Mouse (Mus musculus): ENCODE data around the gene Runx3. TPM values are rescaled to one million over a fixed set of nuclear protein-coding genes. Genes with fewer than 3 reads are reported as not detected.

Runx3 gene
- polyA plus RNA-seq, 1 experiment from 2014 or later: 0.83 TPM

DNA sequence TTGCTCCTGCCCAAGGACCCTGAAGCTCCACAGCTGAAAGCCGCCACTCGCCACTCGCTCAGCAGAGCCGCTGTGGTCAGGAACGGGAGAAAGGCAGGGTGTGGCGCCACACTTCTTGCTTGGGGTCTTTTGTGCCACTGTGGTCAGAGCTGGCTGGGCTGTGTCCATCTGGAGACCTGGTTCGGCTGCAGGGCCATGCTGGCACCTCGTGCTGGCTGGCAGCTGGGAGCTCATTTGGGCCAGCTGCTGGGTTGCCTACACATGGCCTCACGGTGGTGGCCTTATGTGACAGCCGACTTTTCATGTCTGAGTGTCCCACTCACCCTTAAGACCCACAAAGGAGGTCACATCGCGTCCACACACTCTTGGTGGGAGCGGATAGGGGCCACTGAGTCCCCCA is 29.8 kb upstream of the Runx3 start:
- no peak for DNase-seq
- no peak overlapping the region for H3K4me3 ChIP-seq (replicated peaks)
- H3K9me3 ChIP-seq (replicated peaks): no peaks in the 10 kb centered on the region
- no peak overlapping the region for H3K9ac ChIP-seq
- H3K27me3 ChIP-seq: peaks cover 7% of the 10 kb centered on the region; the same call in 1 of the 2 replicates
- H3K4me2 ChIP-seq: no peak overlapping the region
- no peak overlapping the region for H3K27ac ChIP-seq
- no peak for ATAC-seq (ENCODE audit: low read depth)
- WGBS (ENCODE audit: insufficient replicate concordance): 55% methylated on average over 13 of the region's 13 CpGs
- no peaks in the 10 kb centered on the region for H3K36me3 ChIP-seq
- no peaks in the 10 kb centered on the region for H3K4me1 ChIP-seq (replicated peaks)

GRCm38 (mm10) chr4:135092871-135093270 is 27.6 kb upstream of the Runx3 start:
- H3K27ac ChIP-seq: no peak overlapping the region
- DNase-seq: no peak
- WGBS (ENCODE audit: insufficient replicate concordance): 57% methylated on average over 3 of the region's 3 CpGs

DNA sequence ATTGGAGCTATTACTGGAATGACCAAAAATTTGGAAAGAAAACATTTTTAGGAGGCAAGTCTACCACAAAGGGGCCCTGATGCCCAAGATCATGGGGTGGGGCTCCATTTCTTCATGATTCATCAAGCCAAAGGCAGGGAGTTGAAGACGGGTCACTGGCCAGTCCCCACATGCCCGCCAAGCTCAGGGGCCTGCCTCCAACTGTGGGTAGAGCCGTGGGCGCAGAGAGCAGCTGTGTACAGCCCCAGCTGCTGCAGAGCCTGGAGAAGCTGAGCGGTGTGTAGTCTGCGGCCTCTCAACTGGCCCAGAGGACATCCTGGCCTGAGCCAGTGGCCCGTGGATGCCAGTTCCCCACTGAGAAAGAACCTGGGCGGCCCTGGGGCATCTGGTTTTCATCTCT is 24.8 kb upstream of the Runx3 start:
- Histone ChIP-seq H3K4me1 (replicated peaks) (no peaks in the 10 kb centered on the region), H3K4me2 (no peak overlapping the region), H3K27me3 (peaks cover under 1% of the 10 kb centered on the region; the same call in 1 of the 2 replicates), H3K9me3 (replicated peaks) (no peaks in the 10 kb centered on the region), H3K9ac (no peak overlapping the region), H3K36me3 (no peaks in the 10 kb centered on the region), H3K4me3 (replicated peaks) (no peak overlapping the region), H3K27ac (no peak overlapping the region)
- DNase-seq (no peak), ATAC-seq (ENCODE audit: low read depth) (no peak)
- WGBS (ENCODE audit: insufficient replicate concordance): 59% methylated on average over 8 of the region's 8 CpGs

More at GRCm38 (mm10) chr4:135092871-135093270, 27.6 kb upstream of the Runx3 start:
- ATAC-seq (ENCODE audit: low read depth): no peak
- Histone ChIP-seq H3K9ac (no peak overlapping the region), H3K9me3 (replicated peaks) (no peaks in the 10 kb centered on the region), H3K4me3 (replicated peaks) (no peak overlapping the region), H3K36me3 (no peaks in the 10 kb centered on the region), H3K27me3 (peaks cover 7% of the 10 kb centered on the region; the same call in 1 of the 2 replicates), H3K4me1 (replicated peaks) (no peaks in the 10 kb centered on the region), H3K4me2 (no peak overlapping the region)

GRCm38 (mm10) chr4:135097910-135098891 is 22.3 kb upstream of the Runx3 start:
- no peaks in the 10 kb centered on the region for H3K36me3 ChIP-seq
- no peak overlapping the region for H3K9ac ChIP-seq
- H3K4me3 ChIP-seq (replicated peaks): no peak overlapping the region
- no peaks in the 10 kb centered on the region; the same call in 1 of the 2 replicates for H3K4me1 ChIP-seq (replicated peaks)
- peaks cover 12% of the 10 kb centered on the region for H3K27me3 ChIP-seq
- DNase-seq (no peak), ATAC-seq (ENCODE audit: low read depth) (no peak)
- no peaks in the 10 kb centered on the region for H3K9me3 ChIP-seq (replicated peaks)
- H3K27ac ChIP-seq: no peak overlapping the region
- WGBS (ENCODE audit: insufficient replicate concordance): 48% methylated on average over 17 of the region's 17 CpGs
- no peak overlapping the region for H3K4me2 ChIP-seq

- no peak overlapping the region for H3K4me3 ChIP-seq (replicated peaks)
- H3K4me2 ChIP-seq: no peak overlapping the region
- WGBS (ENCODE audit: insufficient replicate concordance): 42% methylated on average over 13 of the region's 13 CpGs
- no peak overlapping the region for H3K9ac ChIP-seq
- no peak for ATAC-seq (ENCODE audit: low read depth)
- no peaks in the 10 kb centered on the region for H3K36me3 ChIP-seq
- H3K27ac ChIP-seq: no peak overlapping the region
- no peaks in the 10 kb centered on the region; the same call in 1 of the 2 replicates for H3K4me1 ChIP-seq (replicated peaks)
- DNase-seq: no peak
- H3K27me3 ChIP-seq: peaks cover 29% of the 10 kb centered on the region
- no peaks in the 10 kb centered on the region for H3K9me3 ChIP-seq (replicated peaks)
Observed at GRCm38 (mm10) chr4:135102019-135102740, 18.3 kb upstream of the Runx3 start.

DNA sequence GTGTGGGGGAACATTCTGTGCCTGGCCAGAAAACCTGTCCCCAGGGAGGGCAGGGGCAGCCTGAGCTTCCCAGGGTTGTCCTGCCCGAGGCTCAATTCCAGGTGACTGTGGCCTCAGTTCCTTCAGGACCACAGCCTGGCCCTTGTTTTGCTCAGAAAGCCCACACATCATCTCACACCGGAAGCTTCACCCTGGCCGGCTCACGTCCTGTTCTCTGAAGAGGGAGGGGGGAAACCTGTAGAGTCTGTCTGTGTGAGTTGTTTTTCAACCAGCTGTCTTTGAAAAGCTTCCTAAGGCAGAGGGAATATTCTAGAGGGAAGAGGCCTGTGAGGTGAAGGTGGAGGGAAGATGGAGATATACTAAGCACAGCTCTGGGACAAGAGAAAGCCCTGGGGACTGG is 17.7 kb upstream of the Runx3 start:
- DNase-seq (no peak), ATAC-seq (ENCODE audit: low read depth) (no peak)
- Histone ChIP-seq H3K36me3 (no peaks in the 10 kb centered on the region), H3K9me3 (replicated peaks) (no peaks in the 10 kb centered on the region), H3K27me3 (peaks cover 29% of the 10 kb centered on the region), H3K9ac (no peak overlapping the region), H3K4me3 (replicated peaks) (no peak overlapping the region), H3K27ac (no peak overlapping the region), H3K4me1 (replicated peaks) (no peaks in the 10 kb centered on the region; the same call in 1 of the 2 replicates), H3K4me2 (no peak overlapping the region)
- WGBS (ENCODE audit: insufficient replicate concordance): 20% methylated on average over 4 of the region's 4 CpGs

DNA sequence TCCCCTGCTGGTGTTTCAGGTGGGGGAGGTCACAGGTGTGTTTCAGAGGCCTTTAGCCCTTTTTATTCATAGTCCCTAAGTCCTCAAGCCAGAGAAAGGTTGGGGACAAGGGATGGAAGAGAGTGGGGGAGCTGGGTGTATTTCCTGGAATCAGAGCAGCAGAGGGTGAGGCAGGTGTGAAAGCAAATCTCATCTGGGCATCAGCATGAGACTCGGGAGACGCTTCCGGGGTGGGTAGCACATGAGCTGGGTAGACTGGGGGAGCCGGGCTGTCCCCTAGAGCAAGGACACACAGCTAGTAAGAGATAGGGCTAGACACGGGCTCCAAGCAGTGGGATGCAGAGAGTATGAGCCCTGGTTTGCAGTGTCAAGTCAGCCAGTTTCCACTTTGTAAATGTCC is 16.7 kb upstream of the Runx3 start:
- DNase-seq: no peak
- Histone ChIP-seq H3K4me1 (replicated peaks) (no peaks in the 10 kb centered on the region; the same call in 1 of the 2 replicates), H3K4me3 (replicated peaks) (no peak overlapping the region), H3K9me3 (replicated peaks) (no peaks in the 10 kb centered on the region), H3K9ac (no peak overlapping the region), H3K27ac (no peak overlapping the region), H3K36me3 (no peaks in the 10 kb centered on the region), H3K27me3 (peaks cover 34% of the 10 kb centered on the region), H3K4me2 (no peak overlapping the region)
- ATAC-seq (ENCODE audit: low read depth): no peak
- 27% methylated on average over 5 of the region's 5 CpGs for WGBS (ENCODE audit: insufficient replicate concordance)

DNA sequence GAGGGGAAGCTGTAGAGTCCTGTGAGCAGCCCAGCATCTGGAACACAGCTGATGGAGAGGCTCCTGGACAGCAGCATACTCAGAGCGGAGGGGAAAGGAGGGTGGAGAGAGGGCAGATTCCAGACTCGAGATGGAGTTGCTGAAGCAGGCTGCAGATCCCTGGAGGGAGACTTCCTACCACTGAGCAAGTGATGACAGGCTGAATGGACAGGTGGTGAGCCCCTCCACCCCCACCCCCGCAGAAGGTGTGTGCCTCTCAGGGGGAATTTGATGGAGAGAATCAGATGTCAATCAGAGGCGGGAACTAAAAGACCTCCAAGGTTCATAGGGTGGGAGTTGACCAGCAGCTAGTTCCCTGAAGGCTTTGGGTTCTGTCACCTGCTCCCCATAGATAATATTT is 13.5 kb upstream of the Runx3 start:
- WGBS (ENCODE audit: insufficient replicate concordance): 48% methylated on average over 4 of the region's 4 CpGs
- no peaks in the 10 kb centered on the region for H3K36me3 ChIP-seq
- ATAC-seq (ENCODE audit: low read depth) (no peak), DNase-seq (no peak)
- H3K9ac ChIP-seq: no peak overlapping the region
- peaks cover 43% of the 10 kb centered on the region for H3K27me3 ChIP-seq
- H3K4me2 ChIP-seq: no peak overlapping the region
- H3K27ac ChIP-seq: no peak overlapping the region
- H3K4me3 ChIP-seq (replicated peaks): no peak overlapping the region
- peaks cover 2% of the 10 kb centered on the region; the same call in 1 of the 2 replicates for H3K9me3 ChIP-seq (replicated peaks)
- no peaks in the 10 kb centered on the region; the same call in 1 of the 2 replicates for H3K4me1 ChIP-seq (replicated peaks)

DNA sequence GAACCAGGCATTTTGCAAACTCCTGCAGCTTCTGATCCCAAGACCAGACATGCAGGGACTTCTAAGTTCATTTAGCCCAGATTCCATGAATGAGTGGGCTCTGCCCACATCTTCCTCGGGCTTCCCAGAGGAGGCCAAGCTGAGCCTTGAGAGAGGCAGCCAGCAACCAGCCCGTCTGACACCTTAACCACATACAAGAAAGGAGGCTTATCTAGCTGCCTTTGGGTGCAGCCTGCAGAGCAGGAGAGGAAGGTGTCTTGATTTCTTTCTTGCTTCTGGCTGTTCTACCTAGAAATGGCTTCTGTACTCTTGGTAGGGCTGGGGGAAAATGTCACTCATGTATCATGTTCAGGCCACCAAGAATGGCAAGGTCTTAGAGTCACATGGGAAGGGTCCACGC is 11.8 kb upstream of the Runx3 start:
- Histone ChIP-seq H3K4me1 (replicated peaks) (no peaks in the 10 kb centered on the region), H3K27me3 (peaks cover 31% of the 10 kb centered on the region; the same call in 1 of the 2 replicates), H3K9me3 (replicated peaks) (peaks cover 5% of the 10 kb centered on the region; the same call in 1 of the 2 replicates), H3K36me3 (no peaks in the 10 kb centered on the region), H3K4me2 (no peak overlapping the region), H3K4me3 (replicated peaks) (no peak overlapping the region), H3K27ac (no peak overlapping the region), H3K9ac (no peak overlapping the region)
- DNase-seq (no peak), ATAC-seq (ENCODE audit: low read depth) (no peak)
- 35% methylated on average over 3 of the region's 3 CpGs for WGBS (ENCODE audit: insufficient replicate concordance)

- no peak overlapping the region for H3K4me3 ChIP-seq (replicated peaks)
- peaks cover 5% of the 10 kb centered on the region; the same call in 1 of the 2 replicates for H3K9me3 ChIP-seq (replicated peaks)
- no peaks in the 10 kb centered on the region for H3K4me1 ChIP-seq (replicated peaks)
- no peak for DNase-seq
- 77% methylated on average over 8 of the region's 8 CpGs for WGBS (ENCODE audit: insufficient replicate concordance)
- H3K27me3 ChIP-seq: peaks cover 12% of the 10 kb centered on the region; the same call in 1 of the 2 replicates
- H3K36me3 ChIP-seq: no peaks in the 10 kb centered on the region
- ATAC-seq (ENCODE audit: low read depth): no peak
- H3K27ac ChIP-seq: no peak overlapping the region
- H3K4me2 ChIP-seq: no peak overlapping the region
- no peak overlapping the region for H3K9ac ChIP-seq
Observed at GRCm38 (mm10) chr4:135113656-135114055, 6.8 kb upstream of the Runx3 start.

GRCm38 (mm10) chr4:135114301-135114700 is 6.2 kb upstream of the Runx3 start:
- DNase-seq (no peak), ATAC-seq (ENCODE audit: low read depth) (no peak)
- H3K27me3 ChIP-seq: peaks cover 12% of the 10 kb centered on the region; the same call in 1 of the 2 replicates
- H3K9me3 ChIP-seq (replicated peaks): peaks cover 5% of the 10 kb centered on the region; the same call in 1 of the 2 replicates
- H3K9ac ChIP-seq: no peak overlapping the region
- H3K4me2 ChIP-seq: no peak overlapping the region
- no peak overlapping the region for H3K4me3 ChIP-seq (replicated peaks)
- H3K4me1 ChIP-seq (replicated peaks): no peaks in the 10 kb centered on the region
- no peak overlapping the region for H3K27ac ChIP-seq
- H3K36me3 ChIP-seq: no peaks in the 10 kb centered on the region
- 63% methylated on average over 10 of the region's 10 CpGs for WGBS (ENCODE audit: insufficient replicate concordance)
